Mouse (Mus musculus): ENCODE measurements at regions not wholly inside any gene's neighbourhood (a gene's known extent, or its start where the extent isn't known, plus 50 kb on each side); places are given as distances from the start of the nearest gene placed in this dataset.

DNA sequence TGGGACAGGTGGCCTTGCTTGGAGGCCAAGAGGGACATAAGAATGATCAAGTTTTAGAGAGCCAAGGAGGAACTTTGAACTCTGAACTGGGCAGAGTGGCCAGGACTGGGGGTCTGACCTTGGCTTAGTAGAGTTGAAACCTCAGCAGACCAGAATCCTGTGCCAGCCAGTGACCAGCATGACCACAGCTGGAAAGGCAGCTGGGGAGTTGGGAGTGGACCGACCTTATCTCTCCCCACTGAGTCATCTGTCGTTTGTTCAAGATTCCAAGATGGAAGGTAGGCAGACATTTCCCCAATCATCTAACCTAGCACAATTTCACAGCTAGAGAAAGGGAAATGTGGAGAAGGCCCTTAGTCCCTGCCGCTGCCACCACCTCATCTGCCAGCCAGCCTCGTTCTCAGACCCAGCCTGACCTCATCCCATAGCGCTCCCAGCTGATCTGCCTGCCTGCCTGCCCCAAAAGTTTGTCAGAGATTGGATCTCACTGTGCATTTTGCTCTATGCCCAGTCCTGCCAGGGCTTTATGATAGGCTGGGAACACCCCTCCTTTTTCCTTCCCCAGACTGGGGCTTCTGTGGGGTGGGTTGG, 53.1 kb upstream of the Btrc start:
- Histone ChIP-seq H3K4me3 (0 out of 2 replicates have a peak overlapping the region, but pooled peaks have one; percentile 11), H3K4me2 (replicated peaks) (peak overlapping the region; percentile 53), H3K36me3 (no peaks in the 10 kb centered on the region), H3K27ac (peak overlapping the region; percentile 44; the same call in 1 of the 2 replicates), H3K9me3 (no peaks in the 10 kb centered on the region), H3K9ac (no peak overlapping the region), H3K27me3 (replicated peaks) (peaks cover 16% of the 10 kb centered on the region), H3K4me1 (peaks cover 47% of the 10 kb centered on the region)
- WGBS = 31% methylated on average over 5 of the region's 5 CpGs
- ATAC-seq (ENCODE audit: low FRiP score, low read depth) = peak; percentile 14; the same call in 1 of the 2 replicates

DNA sequence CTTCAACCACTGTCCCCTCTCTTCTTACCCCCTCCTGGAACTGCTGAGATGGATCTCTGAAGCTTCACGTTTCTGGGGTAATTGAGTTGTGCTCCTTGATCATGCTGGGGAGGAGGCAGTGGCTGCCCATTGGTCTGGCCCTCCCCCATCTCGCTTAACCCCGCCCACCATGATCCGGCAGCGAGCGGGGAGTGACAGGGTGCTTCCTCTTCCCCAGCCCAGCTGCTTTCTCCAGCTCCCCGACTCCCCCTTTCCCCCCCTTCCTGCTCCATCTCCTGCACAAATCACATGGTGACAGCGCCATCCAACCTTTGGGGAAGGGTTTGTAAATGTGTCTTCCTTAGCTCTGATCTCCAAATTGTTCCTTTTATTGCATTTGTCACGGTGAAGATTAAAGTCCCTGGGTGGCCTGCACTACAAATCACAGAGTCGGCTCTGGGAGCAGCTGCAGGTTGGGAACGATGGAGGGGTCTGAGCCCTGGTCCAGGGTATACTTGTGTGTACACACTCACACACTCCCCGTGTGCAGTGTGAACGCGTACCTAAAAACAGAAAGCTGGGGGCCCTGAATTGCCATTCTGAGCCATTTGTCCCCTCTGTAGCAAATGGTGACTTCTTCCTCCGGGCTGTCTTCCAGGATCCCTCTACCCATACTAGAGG, 52.5 kb upstream of the Btrc start:
- Histone ChIP-seq H3K4me3 (0 out of 2 replicates have a peak overlapping the region, but pooled peaks have one; percentile 11), H3K9ac (no peak overlapping the region), H3K4me1 (peaks cover 47% of the 10 kb centered on the region), H3K27me3 (replicated peaks) (peaks cover 16% of the 10 kb centered on the region), H3K36me3 (no peaks in the 10 kb centered on the region), H3K4me2 (replicated peaks) (peak overlapping the region; percentile 53), H3K9me3 (no peaks in the 10 kb centered on the region), H3K27ac (peak overlapping the region; percentile 69)
- 8% methylated on average over 15 of the region's 15 CpGs for WGBS
- ATAC-seq (ENCODE audit: low FRiP score, low read depth) = peak; percentile 80

DNA sequence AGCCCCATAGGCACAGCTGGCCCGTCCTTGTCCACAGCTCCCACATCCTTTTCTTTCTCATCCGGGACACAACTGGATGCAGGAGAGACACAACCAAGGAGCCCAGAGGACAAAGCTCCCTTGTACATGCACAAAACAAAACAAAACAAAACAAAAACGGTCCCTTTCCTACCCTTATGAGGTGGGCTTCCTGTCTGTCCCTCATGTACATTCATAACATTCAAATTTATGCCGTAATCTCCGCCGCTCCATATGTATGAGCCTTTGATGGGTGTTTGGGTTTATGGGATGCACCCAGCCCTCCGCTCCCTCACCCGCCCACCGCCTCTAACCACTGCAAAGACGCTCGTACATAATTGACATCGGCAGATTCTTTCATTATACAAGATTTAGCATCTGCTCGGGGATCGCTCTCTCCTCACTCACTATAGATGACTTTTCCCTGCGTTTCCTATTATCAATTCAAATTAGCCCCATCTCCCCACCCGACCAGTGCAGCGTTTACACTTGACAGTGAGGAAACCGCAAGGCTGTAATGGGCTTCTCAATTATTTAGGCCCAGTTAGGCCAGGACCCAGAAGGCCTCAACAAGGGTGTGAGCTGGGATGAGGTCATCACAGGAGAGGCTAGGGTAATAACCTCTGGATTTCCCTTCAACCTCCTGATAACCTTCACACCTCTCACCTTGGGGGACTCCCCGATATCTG, 51.5 kb upstream of the Btrc start:
- H3K9ac ChIP-seq = no peak overlapping the region
- H3K27me3 ChIP-seq (replicated peaks) = peaks cover 9% of the 10 kb centered on the region
- peak overlapping the region; percentile 69 for H3K27ac ChIP-seq
- WGBS = 31% methylated on average over 19 of the region's 19 CpGs
- peaks cover 45% of the 10 kb centered on the region for H3K4me1 ChIP-seq
- H3K4me3 ChIP-seq = no peak overlapping the region
- peak; percentile 52 for ATAC-seq (ENCODE audit: low FRiP score, low read depth)
- H3K9me3 ChIP-seq = no peaks in the 10 kb centered on the region
- H3K36me3 ChIP-seq = no peaks in the 10 kb centered on the region
- H3K4me2 ChIP-seq (replicated peaks) = peak overlapping the region; percentile 53

DNA sequence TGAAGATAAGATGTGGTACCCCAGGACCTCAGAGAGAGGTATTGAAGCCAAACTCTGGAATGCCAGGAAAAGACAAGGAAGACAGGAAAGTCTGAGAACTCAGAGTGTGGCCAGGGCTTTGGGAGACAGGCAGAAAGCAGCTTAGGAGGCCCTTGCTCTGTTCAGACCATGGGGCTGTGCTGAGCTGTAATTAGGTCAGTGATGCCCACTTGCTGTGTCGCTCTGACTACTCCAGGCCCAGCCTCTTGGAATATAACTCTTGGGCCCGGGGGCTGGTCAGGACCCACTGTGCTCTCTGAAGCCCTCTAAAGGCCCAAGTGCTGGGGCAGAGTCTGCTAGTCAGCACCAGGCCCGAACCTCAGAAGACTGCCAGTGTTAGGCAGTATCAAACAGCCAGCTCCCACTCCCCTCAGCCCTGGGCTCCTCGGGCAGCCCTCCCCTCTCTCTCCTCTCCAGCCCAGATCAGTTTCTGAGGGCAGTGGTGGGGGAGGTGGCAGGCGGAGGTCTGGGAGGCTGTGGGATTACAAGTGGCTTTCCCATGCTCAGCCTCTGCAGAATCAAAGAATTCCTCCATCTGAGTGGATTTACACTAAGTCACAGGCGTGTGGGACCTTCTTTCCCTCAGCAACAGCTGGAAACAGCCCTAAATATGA, 50.7 kb upstream of the Btrc start:
- H3K36me3 ChIP-seq = no peaks in the 10 kb centered on the region
- 21% methylated on average over 6 of the region's 6 CpGs for WGBS
- ATAC-seq (ENCODE audit: low FRiP score, low read depth) = no peak
- peak overlapping the region; percentile 69 for H3K27ac ChIP-seq
- no peaks in the 10 kb centered on the region for H3K9me3 ChIP-seq
- H3K4me2 ChIP-seq (replicated peaks) = peak overlapping the region; percentile 12; the same call in 1 of the 2 replicates
- peaks cover 46% of the 10 kb centered on the region for H3K4me1 ChIP-seq
- H3K9ac ChIP-seq = 0 out of 2 replicates have a peak overlapping the region, but pooled peaks have one; percentile 21
- peaks cover 8% of the 10 kb centered on the region; the same call in 1 of the 2 replicates for H3K27me3 ChIP-seq (replicated peaks)
- no peak overlapping the region for H3K4me3 ChIP-seq
